Mouse (Mus musculus): Measurements from ENCODE around the gene Ttc7b. TPM values are rescaled to one million over a fixed set of nuclear protein-coding genes. Genes with fewer than 3 reads are reported as not detected.
A peak's percentile ranks its signal among the peaks of the same experiment; 100 is the strongest.

The Ttc7b gene
- polyA plus RNA-seq, 1 experiment: 7.1 TPM

GRCm38 (mm10) chr12:100491967-100492611, 28.5 kb downstream of the Ttc7b start:
- no peaks in the 10 kb centered on the region for H3K36me3 ChIP-seq (ENCODE audit: control insufficient read depth, insufficient read depth, low read length)
- H3K27ac ChIP-seq (ENCODE audit: control insufficient read depth, insufficient read depth, low read depth, low read length): no peak overlapping the region
- no peak for TF ChIP-seq POLR2A (IDR thresholded peaks at IDR 0.05; ENCODE audit: control insufficient read depth, low read depth, low read length)
- TF ChIP-seq CTCF (IDR thresholded peaks at IDR 0.05; ENCODE audit: control insufficient read depth, insufficient read depth, insufficient replicate concordance, low read depth, low read length): no peak
- H3K4me3 ChIP-seq (ENCODE audit: control insufficient read depth, low read depth, low read length): no peak overlapping the region
- no peaks in the 10 kb centered on the region for H3K4me1 ChIP-seq (ENCODE audit: control insufficient read depth, insufficient read depth, low read length)
- no peaks in the 10 kb centered on the region for H3K27me3 ChIP-seq (ENCODE audit: control insufficient read depth, insufficient read depth, low read length)

DNA sequence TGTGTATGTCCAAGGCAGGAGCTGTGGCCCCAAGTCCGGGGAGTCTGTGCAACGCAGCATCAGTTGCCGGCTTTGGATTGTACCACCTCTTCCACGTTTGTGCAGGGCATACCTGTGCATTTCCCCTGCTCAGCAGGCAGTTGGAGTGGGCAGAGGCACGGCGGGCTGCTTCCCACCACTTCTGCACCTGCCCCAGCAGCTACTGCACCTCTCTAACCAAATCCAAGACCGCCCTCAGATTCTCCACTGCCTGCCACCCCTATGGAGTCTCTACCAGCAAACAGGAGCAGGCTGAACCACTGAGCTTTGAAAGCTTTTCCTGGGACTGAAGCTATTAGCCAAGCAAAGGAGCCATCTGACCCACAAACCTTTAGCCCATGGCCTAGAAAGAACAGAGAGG, 30.8 kb downstream of the Ttc7b start:
- no peak overlapping the region for H3K27ac ChIP-seq (ENCODE audit: control insufficient read depth, insufficient read depth, low read depth, low read length)
- no peak for TF ChIP-seq POLR2A (IDR thresholded peaks at IDR 0.05; ENCODE audit: control insufficient read depth, low read depth, low read length)
- no peak for TF ChIP-seq CTCF (IDR thresholded peaks at IDR 0.05; ENCODE audit: control insufficient read depth, insufficient read depth, insufficient replicate concordance, low read depth, low read length)
- H3K27me3 ChIP-seq (ENCODE audit: control insufficient read depth, insufficient read depth, low read length): no peaks in the 10 kb centered on the region
- no peaks in the 10 kb centered on the region for H3K36me3 ChIP-seq (ENCODE audit: control insufficient read depth, insufficient read depth, low read length)
- H3K4me3 ChIP-seq (ENCODE audit: control insufficient read depth, low read depth, low read length): no peak overlapping the region
- H3K4me1 ChIP-seq (ENCODE audit: control insufficient read depth, insufficient read depth, low read length): no peaks in the 10 kb centered on the region

- no peak overlapping the region for H3K27ac ChIP-seq (ENCODE audit: control insufficient read depth, insufficient read depth, low read depth, low read length)
- no peaks in the 10 kb centered on the region for H3K36me3 ChIP-seq (ENCODE audit: control insufficient read depth, insufficient read depth, low read length)
- H3K27me3 ChIP-seq (ENCODE audit: control insufficient read depth, insufficient read depth, low read length): no peaks in the 10 kb centered on the region
- TF ChIP-seq CTCF (IDR thresholded peaks at IDR 0.05; ENCODE audit: control insufficient read depth, insufficient read depth, insufficient replicate concordance, low read depth, low read length) (no peak), POLR2A (IDR thresholded peaks at IDR 0.05; ENCODE audit: control insufficient read depth, low read depth, low read length) (no peak)
- no peaks in the 10 kb centered on the region for H3K4me1 ChIP-seq (ENCODE audit: control insufficient read depth, insufficient read depth, low read length)
- H3K4me3 ChIP-seq (ENCODE audit: control insufficient read depth, low read depth, low read length): no peak overlapping the region
Observed at GRCm38 (mm10) chr12:100488368-100488767, 32.3 kb downstream of the Ttc7b start.

GRCm38 (mm10) chr12:100486232-100486631, 34.4 kb downstream of the Ttc7b start:
- Histone ChIP-seq H3K27me3 (ENCODE audit: control insufficient read depth, insufficient read depth, low read length) (no peaks in the 10 kb centered on the region), H3K36me3 (ENCODE audit: control insufficient read depth, insufficient read depth, low read length) (no peaks in the 10 kb centered on the region)

DNA sequence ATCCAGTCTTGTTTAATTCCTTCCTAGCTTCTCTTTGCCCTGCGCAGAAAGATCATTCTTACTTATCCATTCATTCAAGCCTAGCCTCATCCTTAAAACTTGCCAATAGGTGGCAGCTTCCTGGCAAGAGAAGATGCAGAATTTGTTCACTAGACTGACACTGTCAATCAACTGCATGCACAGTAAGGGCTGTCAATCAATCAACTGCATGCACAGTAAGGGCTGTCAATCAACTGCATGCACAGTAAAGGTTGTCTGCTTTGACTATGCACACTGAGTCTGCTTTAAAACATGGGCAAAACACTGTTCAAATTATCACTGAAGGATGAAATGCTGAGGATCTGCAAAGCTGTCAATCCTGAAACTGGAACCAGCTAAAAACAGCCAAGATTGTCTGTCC, 37.6 kb downstream of the Ttc7b start:
- H3K4me1 ChIP-seq (ENCODE audit: control insufficient read depth, insufficient read depth, low read length): no peaks in the 10 kb centered on the region; the same call in 1 of the 2 replicates
- no peaks in the 10 kb centered on the region for H3K27me3 ChIP-seq (ENCODE audit: control insufficient read depth, insufficient read depth, low read length)
- no peak overlapping the region; the same call in 1 of the 2 replicates for H3K27ac ChIP-seq (ENCODE audit: control insufficient read depth, insufficient read depth, low read depth, low read length)
- no peaks in the 10 kb centered on the region for H3K36me3 ChIP-seq (ENCODE audit: control insufficient read depth, insufficient read depth, low read length)
- TF ChIP-seq CTCF (IDR thresholded peaks at IDR 0.05; ENCODE audit: control insufficient read depth, insufficient read depth, insufficient replicate concordance, low read depth, low read length) (no peak), POLR2A (IDR thresholded peaks at IDR 0.05; ENCODE audit: control insufficient read depth, low read depth, low read length) (no peak)
- H3K4me3 ChIP-seq (ENCODE audit: control insufficient read depth, low read depth, low read length): peak overlapping the region; percentile 35; the same call in 1 of the 2 replicates

More at GRCm38 (mm10) chr12:100486232-100486631, 34.4 kb downstream of the Ttc7b start:
- no peak overlapping the region for H3K4me3 ChIP-seq (ENCODE audit: control insufficient read depth, low read depth, low read length)
- H3K4me1 ChIP-seq (ENCODE audit: control insufficient read depth, insufficient read depth, low read length): no peaks in the 10 kb centered on the region; the same call in 1 of the 2 replicates
- no peak overlapping the region for H3K27ac ChIP-seq (ENCODE audit: control insufficient read depth, insufficient read depth, low read depth, low read length)
- TF ChIP-seq CTCF (IDR thresholded peaks at IDR 0.05; ENCODE audit: control insufficient read depth, insufficient read depth, insufficient replicate concordance, low read depth, low read length): peak; percentile 35; the same call in 1 of the 2 replicates
- no peak for TF ChIP-seq POLR2A (IDR thresholded peaks at IDR 0.05; ENCODE audit: control insufficient read depth, low read depth, low read length)

DNA sequence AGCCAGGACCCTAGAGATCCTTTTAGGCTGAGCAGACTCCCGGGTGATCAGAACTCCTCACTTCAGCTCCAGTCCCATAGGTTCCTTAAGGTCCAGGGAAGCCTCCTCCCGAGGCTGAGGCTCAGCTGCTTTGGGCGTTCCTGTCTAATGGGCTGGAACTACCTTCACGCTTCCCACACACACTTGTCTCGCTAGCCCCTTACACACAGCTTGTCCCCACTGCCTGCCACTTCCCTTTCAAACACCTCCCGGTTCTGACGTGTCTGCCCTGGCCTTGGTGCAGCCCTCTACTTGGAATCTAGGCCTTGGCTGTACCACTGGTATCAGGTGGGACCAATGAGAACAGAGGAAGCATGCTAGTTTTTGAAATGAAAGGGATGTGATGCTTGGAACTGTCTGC, 38.4 kb downstream of the Ttc7b start:
- no peak overlapping the region for H3K27ac ChIP-seq (ENCODE audit: control insufficient read depth, insufficient read depth, low read depth, low read length)

GRCm38 (mm10) chr12:100481443-100482026, 39.1 kb downstream of the Ttc7b start:
- H3K36me3 ChIP-seq (ENCODE audit: control insufficient read depth, insufficient read depth, low read length): no peaks in the 10 kb centered on the region
- TF ChIP-seq POLR2A (IDR thresholded peaks at IDR 0.05; ENCODE audit: control insufficient read depth, low read depth, low read length) (no peak), CTCF (IDR thresholded peaks at IDR 0.05; ENCODE audit: control insufficient read depth, insufficient read depth, insufficient replicate concordance, low read depth, low read length) (no peak)
- no peaks in the 10 kb centered on the region; the same call in 1 of the 2 replicates for H3K4me1 ChIP-seq (ENCODE audit: control insufficient read depth, insufficient read depth, low read length)
- no peak overlapping the region; the same call in 1 of the 2 replicates for H3K27ac ChIP-seq (ENCODE audit: control insufficient read depth, insufficient read depth, low read depth, low read length)
- no peak overlapping the region for H3K4me3 ChIP-seq (ENCODE audit: control insufficient read depth, low read depth, low read length)
- H3K27me3 ChIP-seq (ENCODE audit: control insufficient read depth, insufficient read depth, low read length): no peaks in the 10 kb centered on the region

More for the DNA sequence above, 38.4 kb downstream of the Ttc7b start:
- no peaks in the 10 kb centered on the region for H3K36me3 ChIP-seq (ENCODE audit: control insufficient read depth, insufficient read depth, low read length)
- H3K4me1 ChIP-seq (ENCODE audit: control insufficient read depth, insufficient read depth, low read length): no peaks in the 10 kb centered on the region; the same call in 1 of the 2 replicates
- TF ChIP-seq CTCF (IDR thresholded peaks at IDR 0.05; ENCODE audit: control insufficient read depth, insufficient read depth, insufficient replicate concordance, low read depth, low read length) (no peak), POLR2A (IDR thresholded peaks at IDR 0.05; ENCODE audit: control insufficient read depth, low read depth, low read length) (no peak)
- H3K27me3 ChIP-seq (ENCODE audit: control insufficient read depth, insufficient read depth, low read length): no peaks in the 10 kb centered on the region
- no peak overlapping the region for H3K4me3 ChIP-seq (ENCODE audit: control insufficient read depth, low read depth, low read length)
